Mouse (Mus musculus) ES-Bruce4 (cell line): ENCODE data around the gene Gprc5b. TPM values are rescaled to one million over a fixed set of nuclear protein-coding genes. Genes with fewer than 3 reads are reported as not detected.

Source experiments
- H3K27ac ChIP-seq: 2 replicates; pipeline ENCODE4 v1.5.1; 2012; ENCODE audit warnings: low read length, inconsistent platforms; ENCODE audit not compliant: insufficient read depth
- H3K27me3 ChIP-seq: 2 replicates; pipeline ENCODE4 v1.6.1; 2012; ENCODE audit warnings: mild to moderate bottlenecking, low read length, inconsistent platforms; ENCODE audit not compliant: control insufficient read depth, poor library complexity, insufficient read depth, severe bottlenecking
- H3K36me3 ChIP-seq: 2 replicates; pipeline ENCODE4 v1.6.1; 2012; ENCODE audit warnings: inconsistent platforms, mild to moderate bottlenecking, low read length, moderate library complexity; ENCODE audit not compliant: control insufficient read depth, poor library complexity, insufficient read depth, severe bottlenecking
- H3K4me1 ChIP-seq: one replicate; pipeline ENCODE4 v1.8.1; 2011; ENCODE audit warnings: low read length; ENCODE audit not compliant: control insufficient read depth, insufficient read depth
- H3K4me3 ChIP-seq: 2 replicates; pipeline ENCODE4 v1.5.1; 2011; ENCODE audit warnings: low read depth, mild to moderate bottlenecking, low read length
- H3K9ac ChIP-seq: 2 replicates; pipeline ENCODE4 v1.6.1; 2012; ENCODE audit warnings: low read depth, mild to moderate bottlenecking, inconsistent platforms; ENCODE audit not compliant: poor library complexity, severe bottlenecking
- H3K9me3 ChIP-seq: replicated peaks from 2 replicates; pipeline ENCODE4 v1.6.1; 2012; ENCODE audit warnings: mild to moderate bottlenecking, low read length, inconsistent platforms; ENCODE audit not compliant: control insufficient read depth, poor library complexity, insufficient read depth, severe bottlenecking
- POLR2A ChIP-seq: IDR thresholded peaks from one replicate; pipeline ENCODE4 v1.8.1; 2011; ENCODE audit warnings: low read length; ENCODE audit not compliant: insufficient read depth
- polyA plus RNA-seq: library from polyadenylated mRNA; stranded (reverse); fragments of >200 nt; gene quantifications from 2 replicates; pipeline ENCODE4 v1.2.4, GENCODE M21; 2011; ENCODE audit warnings: low read depth; ENCODE audit not compliant: missing spikeins, insufficient read depth, insufficient read length

The Gprc5b gene
- polyA plus RNA-seq, 1 experiment, result 15.7 TPM

DNA sequence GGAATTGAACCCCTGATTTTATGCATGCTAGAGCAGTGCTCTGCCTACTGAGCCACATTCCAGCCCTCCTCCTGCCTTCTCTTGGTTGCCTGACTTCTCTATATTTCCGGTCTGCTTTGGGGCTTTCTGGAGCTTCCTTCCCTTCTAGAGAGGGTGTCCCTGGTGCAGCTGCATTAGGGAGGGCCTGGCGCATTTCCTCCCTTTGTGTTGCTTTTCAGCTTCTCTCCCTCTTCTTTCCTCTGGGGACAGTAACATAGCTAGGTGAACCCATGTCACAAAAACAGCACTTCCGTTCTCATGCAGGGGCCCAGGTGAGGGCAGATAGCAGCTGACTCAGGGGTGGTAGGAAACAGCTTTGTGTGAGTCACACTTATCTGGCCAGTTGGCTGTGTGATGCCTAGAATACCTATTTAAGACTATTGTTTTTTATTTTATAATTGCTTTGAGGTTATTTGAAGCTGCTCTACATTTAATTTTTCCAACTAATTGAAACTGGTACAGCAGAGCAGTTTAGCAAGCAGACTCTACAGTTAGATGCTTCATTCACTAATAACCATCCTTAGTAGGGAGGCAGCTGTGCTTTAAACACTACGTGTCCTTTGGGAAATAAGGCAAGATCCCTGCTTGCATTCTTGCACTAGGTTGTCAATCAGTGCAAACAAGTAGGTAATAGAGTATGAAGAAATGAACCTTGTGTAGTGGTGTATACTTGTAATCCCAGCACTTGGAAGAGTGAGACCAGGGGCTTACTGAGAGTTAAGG, 72.4 kb downstream of the Gprc5b start:
- TF ChIP-seq POLR2A, result no peak
- Histone ChIP-seq H3K4me3 (no peak overlapping the region), H3K4me1 (no peaks in the 10 kb centered on the region), H3K27ac (no peak overlapping the region), H3K9me3 (no peaks in the 10 kb centered on the region), H3K27me3 (no peaks in the 10 kb centered on the region), H3K36me3 (no peaks in the 10 kb centered on the region), H3K9ac (no peak overlapping the region)

Other genes with a start within 250 kb of the Gprc5b start
- gene Iqck, start 139.5 kb downstream of the Gprc5b start, polyA plus RNA-seq, result 0.73 and 1.4 TPM in 2 replicates
- 82.5 and 83.1 TPM in 2 replicates for gene Knop1, start 139.0 kb downstream of the Gprc5b start, polyA plus RNA-seq
- gene Gpr139, start 189.4 kb upstream of the Gprc5b start, polyA plus RNA-seq, result not detected in 2 replicates